Mouse (Mus musculus) right cerebral cortex, postnatal 25 days (tissue): ENCODE data around the gene Arhgap45.
A peak's percentile ranks its signal among the peaks of the same experiment; 100 is the strongest.
"Not testable (repeated sequence)": the region's sequence is repeated elsewhere in the genome, so short reads cannot be mapped to it uniquely, and the experiment has no call there.

Experiments used
- DNase-seq: peaks from one replicate; pipeline ENCODE4 v3.0.0; 2022

The Arhgap45 gene

GRCm38 (mm10) chr10:80036832-80037231, 20.4 kb downstream of the Arhgap45 start:
- no peak for DNase-seq

DNA sequence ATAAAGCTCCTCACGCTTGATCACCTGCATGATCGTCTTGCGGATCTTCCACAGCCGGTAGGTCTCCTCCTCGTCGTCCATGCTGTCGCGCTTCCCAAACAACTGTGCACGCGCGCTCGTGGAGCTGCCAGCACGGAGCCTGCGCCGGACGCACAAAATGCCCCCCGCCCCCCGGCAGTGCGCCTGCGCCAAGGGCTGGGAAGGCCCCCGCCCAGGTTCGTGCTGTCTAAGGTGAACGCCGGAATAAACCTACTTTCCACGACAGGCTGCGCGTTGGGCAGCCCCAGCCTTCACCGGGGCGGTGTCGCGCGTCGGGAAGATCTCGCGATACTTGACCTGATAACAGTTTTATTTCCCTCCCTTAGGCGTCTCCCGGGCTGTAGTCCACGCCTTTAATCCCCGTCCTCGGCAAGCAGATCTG, 23.1 kb downstream of the Arhgap45 start, which contains the start of gene Polr2e:
Gene Polr2e (minus strand): TSS at position 237 of the 421 bp plus-strand sequence.
- DNase-seq = peak; percentile 97

DNA sequence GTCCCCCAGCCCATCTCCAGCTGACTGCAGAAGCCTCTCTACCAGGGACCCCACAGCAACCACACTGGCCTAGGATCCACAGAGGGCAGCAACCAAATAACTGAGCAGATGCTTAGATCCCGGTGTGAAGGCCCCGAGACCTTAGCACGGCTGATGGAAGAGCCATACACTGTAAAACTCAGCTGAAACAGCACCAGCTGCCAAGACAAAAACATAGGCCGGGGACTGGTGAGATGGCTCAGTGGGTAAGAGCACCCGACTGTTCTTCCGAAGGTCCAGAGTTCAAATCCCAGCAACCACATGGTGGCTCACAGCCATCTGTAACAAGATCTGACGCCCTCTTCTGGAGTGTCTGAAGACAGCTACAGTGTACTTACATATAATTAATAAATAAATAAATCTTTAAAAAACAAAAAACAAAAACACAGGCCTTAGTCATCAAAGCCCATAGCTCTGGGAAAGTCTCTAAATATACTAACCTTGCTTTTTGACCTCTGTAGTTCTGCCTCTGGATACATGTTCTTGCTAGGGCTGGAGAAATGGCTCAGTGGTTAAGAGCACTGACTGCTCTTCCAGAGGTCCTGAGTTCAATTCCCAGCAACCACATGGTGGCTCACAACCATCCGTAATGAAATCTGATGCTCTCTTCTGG, 25.1 kb downstream of the Arhgap45 start:
- DNase-seq = not testable (repeated sequence)

- DNase-seq = no peak
These were observed 27.6 kb downstream of the Arhgap45 start for GRCm38 (mm10) chr10:80044087-80044486.

GRCm38 (mm10) chr10:80045364-80045763, 28.9 kb downstream of the Arhgap45 start:
- DNase-seq = not testable (repeated sequence)

DNA sequence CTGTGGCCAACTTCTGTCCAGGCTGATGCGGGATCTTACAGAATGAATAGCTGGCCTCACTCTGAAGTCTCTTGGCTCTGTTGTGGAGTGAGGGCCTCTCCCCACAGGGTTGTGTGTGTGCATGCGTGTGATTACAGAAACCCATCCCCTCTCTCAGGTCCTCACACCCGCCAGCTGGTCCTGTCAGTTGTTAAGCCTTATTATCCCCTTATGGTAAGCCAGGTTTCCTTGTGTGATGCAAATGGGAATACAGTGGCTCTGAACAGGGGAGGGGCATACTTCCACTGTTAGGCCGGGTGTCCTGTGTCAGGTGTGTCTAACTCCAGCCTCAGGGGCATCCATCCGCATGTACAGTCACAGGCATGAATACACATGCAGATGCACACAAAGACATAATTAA, 29.3 kb downstream of the Arhgap45 start:
- no peak for DNase-seq

DNA sequence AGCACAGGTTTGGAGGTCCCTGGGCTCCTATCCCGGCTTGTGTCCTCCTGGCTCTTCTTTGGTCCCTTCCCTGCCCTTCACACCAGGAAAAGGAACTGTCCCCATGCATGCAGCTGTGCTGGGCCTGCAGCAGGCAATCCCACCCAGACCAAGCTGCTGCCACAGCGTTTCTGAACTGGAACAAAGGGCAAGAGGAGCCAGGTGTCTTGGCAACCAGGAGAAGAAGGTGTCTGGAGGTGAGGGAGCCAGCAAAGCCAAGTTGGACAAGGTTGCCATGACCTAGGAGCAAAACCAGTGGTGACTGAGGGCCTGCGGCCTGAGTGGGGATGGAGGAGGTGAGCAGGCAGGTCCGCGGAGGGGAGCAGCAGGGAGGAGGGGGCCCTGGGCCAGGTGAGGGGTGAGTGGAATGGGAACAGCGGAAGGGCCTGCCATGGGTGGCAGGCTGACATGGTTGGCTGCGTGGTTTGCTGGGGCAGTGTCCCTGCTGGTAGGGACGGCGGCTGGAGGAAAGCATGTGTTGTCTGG, 30.6 kb downstream of the Arhgap45 start, which contains the start of gene Gpx4:
Gene Gpx4 (plus strand): TSS at position 126 of the 525 bp plus-strand sequence.
- no peak for DNase-seq

GRCm38 (mm10) chr10:80048396-80048795, 31.9 kb downstream of the Arhgap45 start:
- no peak for DNase-seq

DNA sequence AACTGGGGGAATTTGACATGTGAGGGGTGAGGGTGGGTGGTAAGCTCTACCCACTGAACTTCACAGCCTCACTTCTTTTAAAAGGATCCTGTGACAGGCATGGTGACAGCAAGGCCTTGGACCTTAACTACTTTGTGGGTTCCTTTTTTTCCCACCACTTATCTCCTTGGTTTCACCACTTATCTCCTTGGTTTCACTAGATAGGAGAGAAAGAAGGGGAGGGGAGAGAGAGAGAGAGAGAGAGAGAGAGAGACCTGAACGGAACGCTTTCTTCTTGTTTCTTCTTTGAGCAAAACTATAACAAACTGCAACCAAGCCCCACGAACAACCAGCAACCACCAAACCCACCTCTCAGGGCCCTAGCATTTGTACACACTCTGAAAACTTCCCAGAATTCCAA, 32.4 kb downstream of the Arhgap45 start:
- no peak for DNase-seq

DNA sequence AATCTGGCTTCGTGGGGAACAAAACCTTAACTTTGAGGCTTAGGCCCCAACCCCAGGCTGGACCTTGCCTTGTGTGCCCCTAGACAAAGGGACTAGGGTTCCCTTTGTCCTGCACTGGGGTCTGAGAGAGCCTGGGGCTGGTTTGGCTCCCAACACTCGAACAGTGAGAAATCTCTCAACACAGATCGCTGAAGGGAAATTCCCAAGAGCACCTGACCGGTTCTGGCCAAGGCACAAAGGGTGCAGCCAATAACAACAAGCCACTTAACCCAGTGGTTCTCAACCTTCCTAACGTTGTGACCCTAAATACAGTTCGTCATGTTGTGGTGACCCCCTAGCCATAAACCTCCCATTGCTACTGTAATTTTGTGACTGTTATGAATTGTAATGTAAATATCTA, 33.8 kb downstream of the Arhgap45 start:
- DNase-seq = no peak

DNA sequence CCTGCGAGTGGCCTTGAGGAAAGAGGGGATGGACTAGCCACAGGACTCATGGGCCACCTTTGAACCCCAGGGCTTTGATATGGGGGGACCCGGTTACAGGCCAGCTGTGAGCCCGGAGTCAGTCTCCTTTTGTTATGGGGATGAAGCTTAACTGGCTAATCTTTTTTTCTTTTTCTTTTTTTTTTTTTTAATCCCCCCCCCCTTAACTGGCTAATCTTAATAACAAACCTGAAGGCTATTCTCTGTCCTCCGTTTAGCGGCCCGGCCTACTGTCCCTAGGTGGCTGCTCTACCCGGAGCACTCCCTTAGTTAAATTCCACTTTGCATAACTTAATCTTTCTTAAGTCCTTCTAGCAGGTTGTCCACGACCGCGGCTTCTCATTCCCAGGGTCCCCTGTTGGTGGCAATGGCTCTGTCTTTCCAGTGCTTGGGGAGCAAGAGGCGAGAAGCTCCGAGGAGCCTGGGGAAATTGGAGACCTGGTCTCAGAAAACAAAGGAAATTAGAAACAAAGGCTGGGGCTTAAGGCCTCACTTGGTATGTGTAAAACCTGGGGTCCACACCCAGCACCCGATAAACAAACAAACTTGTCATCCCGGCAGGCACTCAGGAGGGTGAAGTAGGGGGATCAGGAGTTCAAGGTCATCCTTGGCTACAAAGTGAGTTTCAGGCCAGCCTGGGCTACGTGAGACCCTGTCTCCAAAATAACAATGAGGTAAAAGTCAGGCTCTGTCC, 34.6 kb downstream of the Arhgap45 start:
- no peak for DNase-seq

DNA sequence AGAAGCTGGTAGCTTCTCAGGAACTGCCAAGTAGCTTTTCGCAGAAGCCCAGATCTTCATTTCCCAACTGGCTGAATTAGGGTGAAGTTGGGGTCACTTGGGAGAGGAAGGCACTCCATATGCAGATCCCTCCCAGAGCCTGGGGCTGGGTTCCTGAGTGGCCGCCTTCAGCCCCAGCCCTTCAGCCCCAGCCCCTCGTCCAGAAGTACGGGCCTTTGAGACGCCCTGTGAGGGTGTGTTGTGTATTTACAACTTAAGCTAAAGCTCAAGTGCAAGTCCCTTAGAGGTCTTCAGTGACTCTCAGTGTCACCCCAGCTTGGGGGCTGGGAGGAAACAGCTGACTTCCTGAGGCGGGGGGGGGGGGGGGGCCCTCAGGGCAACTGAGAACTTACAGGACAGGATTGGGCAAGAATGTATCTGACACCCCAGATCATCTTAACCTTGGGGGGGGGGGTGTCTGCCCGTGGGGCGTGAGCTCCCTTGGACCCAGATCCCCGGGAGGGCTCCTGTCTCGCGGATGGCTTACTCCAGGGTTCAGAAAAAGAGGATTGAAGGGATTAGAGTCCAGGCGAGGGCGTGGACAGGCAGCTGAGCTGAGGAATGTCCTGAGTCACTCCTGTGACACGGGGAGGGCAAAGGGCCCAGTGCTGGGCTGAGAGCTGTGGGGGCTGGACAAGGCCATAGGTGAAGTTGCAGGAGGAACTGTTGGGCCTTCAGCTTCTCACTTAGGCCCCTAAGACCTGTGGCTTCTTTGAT, 35.3 kb downstream of the Arhgap45 start:
- DNase-seq = no peak

- no peak for DNase-seq
These were observed 35.9 kb downstream of the Arhgap45 start for GRCm38 (mm10) chr10:80052374-80052764.

DNA sequence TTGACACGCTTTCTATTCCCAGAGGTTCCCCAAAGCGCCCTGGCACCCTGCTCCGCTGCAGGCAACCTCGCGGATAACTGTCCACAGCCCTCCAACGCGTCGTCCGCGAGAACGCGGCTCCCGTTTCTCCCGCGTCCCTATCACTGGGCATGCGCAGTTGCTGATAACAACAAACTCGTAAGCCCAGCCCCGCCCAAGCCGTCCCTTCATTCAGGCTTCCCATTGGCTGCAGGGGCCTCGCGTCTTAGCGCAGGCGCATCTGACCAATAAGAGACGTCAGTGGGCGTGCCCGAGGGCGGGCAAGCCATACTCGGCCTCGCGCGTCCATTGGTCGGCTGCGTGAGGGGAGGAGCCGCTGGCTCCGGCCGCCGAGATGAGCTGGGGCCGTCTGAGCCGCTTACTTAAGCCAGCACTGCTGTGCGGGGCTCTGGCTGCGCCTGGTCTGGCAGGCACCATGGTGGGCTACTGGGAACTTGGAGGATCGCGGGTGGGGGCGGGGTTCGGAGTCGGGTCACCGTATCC, 36.9 kb downstream of the Arhgap45 start:
- DNase-seq = peak; percentile 100

GRCm38 (mm10) chr10:80053831-80054815, 37.7 kb downstream of the Arhgap45 start:
- DNase-seq = peak; percentile 28

GRCm38 (mm10) chr10:80054911-80055310, 38.5 kb downstream of the Arhgap45 start:
- DNase-seq = not testable (repeated sequence)

DNA sequence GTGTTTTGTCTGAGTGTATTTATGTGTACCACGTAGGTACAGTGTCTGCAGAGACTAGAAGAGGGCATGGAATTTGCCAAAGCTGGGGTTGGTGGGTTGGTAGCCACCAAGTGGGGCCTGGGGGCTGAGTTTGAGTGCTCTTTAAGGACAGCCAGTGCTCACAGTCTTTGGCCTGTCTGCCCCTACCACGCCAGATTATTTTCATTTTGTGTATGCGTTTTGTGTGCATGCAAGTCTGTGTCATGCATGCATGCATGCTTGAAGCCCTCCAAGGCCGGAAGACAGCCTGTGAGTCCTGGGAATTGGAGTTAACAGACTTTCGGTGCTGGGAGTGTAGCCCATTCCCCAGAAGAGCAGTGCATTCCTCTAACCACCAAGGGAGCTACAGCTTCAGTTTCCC, 38.9 kb downstream of the Arhgap45 start:
- no peak for DNase-seq

DNA sequence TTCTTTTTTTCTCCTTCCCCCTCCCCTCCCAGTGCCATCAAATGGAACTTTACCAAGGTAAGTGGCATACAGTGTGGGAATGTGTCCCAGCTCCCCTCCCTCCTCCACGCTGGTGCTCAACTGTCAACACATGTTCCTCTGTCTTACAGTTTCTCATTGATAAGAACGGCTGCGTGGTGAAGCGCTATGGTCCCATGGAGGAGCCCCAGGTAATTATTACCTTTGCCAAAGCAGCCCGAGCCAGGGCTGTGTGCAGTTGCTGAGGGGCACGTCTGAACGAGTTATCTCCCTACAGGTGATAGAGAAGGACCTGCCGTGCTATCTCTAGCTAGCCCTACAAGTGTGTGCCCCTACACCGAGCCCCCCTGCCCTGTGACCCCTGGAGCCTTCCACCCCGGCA, 39.4 kb downstream of the Arhgap45 start:
- no peak for DNase-seq

- DNase-seq = no peak
These were observed 40.1 kb downstream of the Arhgap45 start for GRCm38 (mm10) chr10:80056506-80056905.

DNA sequence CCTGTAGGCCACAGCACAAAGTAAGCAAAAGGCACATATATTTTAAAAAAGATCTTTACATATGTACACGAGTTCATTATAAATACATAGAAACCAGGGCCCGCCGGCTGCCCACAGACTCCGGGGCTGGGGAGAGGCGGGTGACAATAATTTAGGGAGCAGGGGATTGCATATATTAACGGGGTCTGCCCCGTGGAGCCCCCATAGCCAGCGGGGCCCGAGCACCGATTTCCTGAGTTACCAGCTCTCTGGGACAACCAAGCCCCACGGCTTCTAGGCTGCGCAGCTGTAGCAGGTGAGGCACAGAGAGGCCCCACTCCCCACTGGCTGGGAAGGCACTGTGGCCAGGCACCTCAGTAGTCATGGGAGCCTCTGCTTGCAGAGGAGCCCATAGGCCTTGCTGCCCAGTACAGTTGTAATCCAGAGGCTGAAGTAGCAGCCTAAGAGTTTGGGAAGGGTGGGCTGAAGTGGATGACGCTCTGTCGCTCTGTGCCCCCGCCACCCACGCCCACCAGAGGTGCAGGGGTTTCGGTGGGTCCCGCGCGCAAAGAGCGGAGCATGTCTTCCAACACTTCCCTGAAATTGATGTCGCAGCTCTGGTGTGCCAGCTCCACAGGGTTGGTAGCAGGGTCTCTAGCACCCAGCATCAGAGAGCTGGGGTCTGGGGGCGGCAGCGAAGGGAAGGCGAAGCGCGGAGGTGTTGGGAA, 40.7 kb downstream of the Arhgap45 start:
- no peak for DNase-seq

DNA sequence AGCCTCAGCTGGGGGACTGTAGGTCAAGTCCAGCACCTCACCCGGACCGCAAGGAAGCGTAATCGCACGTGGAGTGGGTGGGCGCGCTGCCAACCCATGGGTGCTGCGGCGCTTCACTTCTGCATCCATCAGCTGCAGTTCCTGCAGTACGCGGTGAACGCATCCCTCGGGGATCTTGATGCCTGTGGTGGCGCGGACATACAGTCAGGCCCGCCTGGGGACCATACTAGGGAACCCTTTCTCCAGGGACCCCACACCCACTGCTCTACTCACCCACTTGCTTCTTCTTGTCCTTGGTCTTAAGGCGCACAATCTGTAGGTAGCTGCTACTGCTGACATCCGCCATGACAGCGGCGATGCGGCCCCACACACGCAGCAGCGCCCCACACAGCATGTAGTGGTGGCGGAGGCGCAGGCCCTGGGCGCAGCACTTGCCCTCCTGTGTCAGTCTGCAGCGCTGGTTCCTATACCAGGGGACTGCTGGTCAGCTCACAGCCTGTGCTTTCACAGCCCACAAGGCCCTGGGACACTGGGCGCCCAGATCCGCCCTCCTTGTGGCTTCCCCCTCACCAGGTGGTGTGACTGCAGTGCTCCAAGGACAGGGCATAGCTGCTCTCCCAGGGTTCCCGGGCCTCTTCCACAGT, 41.4 kb downstream of the Arhgap45 start:
- DNase-seq = no peak
